Mouse (Mus musculus): ENCODE measurements around the gene Abcc6. TPM values are rescaled to one million over a fixed set of nuclear protein-coding genes. Genes with fewer than 3 reads are reported as not detected.

Abcc6 gene
- total and polyA plus RNA-seq, 2 experiments from 2014 or later: not detected

- TF ChIP-seq EP300 (IDR thresholded peaks at IDR 0.05; ENCODE audit: low read depth) (no peak), CTCF (IDR thresholded peaks at IDR 0.05; ENCODE audit: low read depth) (no peak)
- DNase-seq (ENCODE audit: low spot score): no peak
- H3K4me3 ChIP-seq (ENCODE audit: low read depth, low read length): no peak overlapping the region
- H3K36me3 ChIP-seq (replicated peaks; ENCODE audit: control insufficient read depth, insufficient read depth, low read length): peaks cover 62% of the 10 kb centered on the region
- no peaks in the 10 kb centered on the region for H3K4me1 ChIP-seq (ENCODE audit: control insufficient read depth, insufficient read depth)
- H3K9ac ChIP-seq (replicated peaks; ENCODE audit: low read depth, low read length): no peak overlapping the region
- H3K4me2 ChIP-seq (ENCODE audit: low read depth, low read length): no peak overlapping the region
- H3K27ac ChIP-seq (ENCODE audit: low read depth): no peak overlapping the region
- H3K9me3 ChIP-seq (replicated peaks; ENCODE audit: control insufficient read depth, low read length): no peaks in the 10 kb centered on the region
- H3K27me3 ChIP-seq (ENCODE audit: control insufficient read depth, insufficient read depth, low read length): no peaks in the 10 kb centered on the region
- 87% methylated on average over 13 of the region's 13 CpGs for WGBS
- no peak for ATAC-seq (ENCODE audit: insufficient read depth, low read depth)
Measured at GRCm38 (mm10) chr7:46047873-46048562, 17.9 kb upstream of the Abcc6 start.

- H3K4me1 ChIP-seq (ENCODE audit: control insufficient read depth, insufficient read depth): no peaks in the 10 kb centered on the region
- H3K9ac ChIP-seq (replicated peaks; ENCODE audit: low read depth, low read length): no peak overlapping the region
- no peak for DNase-seq (ENCODE audit: low spot score)
- no peaks in the 10 kb centered on the region for H3K9me3 ChIP-seq (replicated peaks; ENCODE audit: control insufficient read depth, low read length)
- H3K4me2 ChIP-seq (ENCODE audit: low read depth, low read length): no peak overlapping the region
- peaks cover 69% of the 10 kb centered on the region for H3K36me3 ChIP-seq (replicated peaks; ENCODE audit: control insufficient read depth, insufficient read depth, low read length)
- no peak overlapping the region for H3K4me3 ChIP-seq (ENCODE audit: low read depth, low read length)
- H3K27ac ChIP-seq (ENCODE audit: low read depth): no peak overlapping the region
- 71% methylated on average over 11 of the region's 11 CpGs for WGBS
- no peaks in the 10 kb centered on the region for H3K27me3 ChIP-seq (ENCODE audit: control insufficient read depth, insufficient read depth, low read length)
- no peak for TF ChIP-seq CTCF (IDR thresholded peaks at IDR 0.05; ENCODE audit: low read depth)
- TF ChIP-seq EP300 (IDR thresholded peaks at IDR 0.05; ENCODE audit: low read depth): no peak
- ATAC-seq (ENCODE audit: insufficient read depth, low read depth): no peak
Measured at GRCm38 (mm10) chr7:46045882-46046281, 15.8 kb upstream of the Abcc6 start.

- Histone ChIP-seq H3K4me1 (ENCODE audit: control insufficient read depth, insufficient read depth) (no peaks in the 10 kb centered on the region), H3K4me3 (ENCODE audit: low read depth, low read length) (no peak overlapping the region), H3K4me2 (ENCODE audit: low read depth, low read length) (no peak overlapping the region), H3K36me3 (replicated peaks; ENCODE audit: control insufficient read depth, insufficient read depth, low read length) (peaks cover 67% of the 10 kb centered on the region), H3K9me3 (replicated peaks; ENCODE audit: control insufficient read depth, low read length) (no peaks in the 10 kb centered on the region), H3K9ac (replicated peaks; ENCODE audit: low read depth, low read length) (no peak overlapping the region), H3K27me3 (ENCODE audit: control insufficient read depth, insufficient read depth, low read length) (no peaks in the 10 kb centered on the region), H3K27ac (ENCODE audit: low read depth) (no peak overlapping the region)
- TF ChIP-seq EP300 (IDR thresholded peaks at IDR 0.05; ENCODE audit: low read depth): no peak
- no peak for TF ChIP-seq CTCF (IDR thresholded peaks at IDR 0.05; ENCODE audit: low read depth)
- WGBS: 88% methylated on average over 10 of the region's 10 CpGs
- ATAC-seq (ENCODE audit: insufficient read depth, low read depth) (no peak), DNase-seq (ENCODE audit: low spot score) (no peak)
Measured at GRCm38 (mm10) chr7:46044106-46044505, 14.0 kb upstream of the Abcc6 start.

- Histone ChIP-seq H3K27ac (ENCODE audit: low read depth) (no peak overlapping the region), H3K4me2 (ENCODE audit: low read depth, low read length) (no peak overlapping the region), H3K36me3 (replicated peaks; ENCODE audit: control insufficient read depth, insufficient read depth, low read length) (peaks cover 60% of the 10 kb centered on the region), H3K9ac (replicated peaks; ENCODE audit: low read depth, low read length) (no peak overlapping the region), H3K4me3 (ENCODE audit: low read depth, low read length) (no peak overlapping the region), H3K9me3 (replicated peaks; ENCODE audit: control insufficient read depth, low read length) (no peaks in the 10 kb centered on the region), H3K4me1 (ENCODE audit: control insufficient read depth, insufficient read depth) (peaks cover 1% of the 10 kb centered on the region; the same call in 1 of the 2 replicates), H3K27me3 (ENCODE audit: control insufficient read depth, insufficient read depth, low read length) (no peaks in the 10 kb centered on the region)
- WGBS: 61% methylated on average over 2 of the region's 2 CpGs
- DNase-seq (ENCODE audit: low spot score): no peak
- TF ChIP-seq EP300 (IDR thresholded peaks at IDR 0.05; ENCODE audit: low read depth) (no peak), CTCF (IDR thresholded peaks at IDR 0.05; ENCODE audit: low read depth) (no peak)
- no peak for ATAC-seq (ENCODE audit: insufficient read depth, low read depth)
Measured at GRCm38 (mm10) chr7:46039873-46040272, 9.8 kb upstream of the Abcc6 start.

GRCm38 (mm10) chr7:46037433-46037832 is 7.3 kb upstream of the Abcc6 start:
- Histone ChIP-seq H3K4me3 (ENCODE audit: low read depth, low read length) (no peak overlapping the region), H3K9me3 (replicated peaks; ENCODE audit: control insufficient read depth, low read length) (no peaks in the 10 kb centered on the region), H3K27ac (ENCODE audit: low read depth) (no peak overlapping the region), H3K9ac (replicated peaks; ENCODE audit: low read depth, low read length) (no peak overlapping the region), H3K4me2 (ENCODE audit: low read depth, low read length) (no peak overlapping the region), H3K36me3 (replicated peaks; ENCODE audit: control insufficient read depth, insufficient read depth, low read length) (peaks cover 36% of the 10 kb centered on the region), H3K27me3 (ENCODE audit: control insufficient read depth, insufficient read depth, low read length) (no peaks in the 10 kb centered on the region), H3K4me1 (ENCODE audit: control insufficient read depth, insufficient read depth) (peaks cover 10% of the 10 kb centered on the region)
- DNase-seq (ENCODE audit: low spot score) (no peak), ATAC-seq (ENCODE audit: insufficient read depth, low read depth) (no peak)
- 89% methylated on average over 6 of the region's 6 CpGs for WGBS
- TF ChIP-seq CTCF (IDR thresholded peaks at IDR 0.05; ENCODE audit: low read depth): no peak
- no peak for TF ChIP-seq EP300 (IDR thresholded peaks at IDR 0.05; ENCODE audit: low read depth)

GRCm38 (mm10) chr7:46035468-46035867 is 5.4 kb upstream of the Abcc6 start:
- Histone ChIP-seq H3K4me1 (ENCODE audit: control insufficient read depth, insufficient read depth) (peaks cover 10% of the 10 kb centered on the region), H3K9ac (replicated peaks; ENCODE audit: low read depth, low read length) (no peak overlapping the region), H3K27ac (ENCODE audit: low read depth) (no peak overlapping the region), H3K9me3 (replicated peaks; ENCODE audit: control insufficient read depth, low read length) (no peaks in the 10 kb centered on the region), H3K36me3 (replicated peaks; ENCODE audit: control insufficient read depth, insufficient read depth, low read length) (0 out of 2 replicates have a peak, but pooled peaks cover 18% of the 10 kb centered on the region), H3K4me3 (ENCODE audit: low read depth, low read length) (no peak overlapping the region), H3K27me3 (ENCODE audit: control insufficient read depth, insufficient read depth, low read length) (no peaks in the 10 kb centered on the region), H3K4me2 (ENCODE audit: low read depth, low read length) (no peak overlapping the region)
- 71% methylated on average over 2 of the region's 2 CpGs for WGBS
- no peak for ATAC-seq (ENCODE audit: insufficient read depth, low read depth)
- DNase-seq (ENCODE audit: low spot score): no peak
- no peak for TF ChIP-seq CTCF (IDR thresholded peaks at IDR 0.05; ENCODE audit: low read depth)
- no peak for TF ChIP-seq EP300 (IDR thresholded peaks at IDR 0.05; ENCODE audit: low read depth)
